Mouse (Mus musculus) hindbrain, postnatal 0 days (tissue): Measurements from ENCODE around the gene Olfr1358. TPM values are rescaled to one million over a fixed set of nuclear protein-coding genes. Genes with fewer than 3 reads are reported as not detected.

Source experiments
- ATAC-seq: fragments of 200-750 bp; cut with Nextera tagmentation; 2 replicates; pipeline ENCODE4 v1.8.0; 2017; ENCODE audit warnings: mild to moderate bottlenecking, moderate TSS enrichment, moderate library complexity
- DNase-seq: peaks from one replicate; pipeline ENCODE4 v3.0.0-alpha.2; 2015; ENCODE audit warnings: low spot score
- H3K27ac ChIP-seq: fragments of 300-500 bp; sonication (generic); 2 replicates; pipeline ENCODE4 v1.5.1; 2014; ENCODE audit warnings: mild to moderate bottlenecking
- H3K27me3 ChIP-seq: fragments of 300-500 bp; sonication (generic); 2 replicates; pipeline ENCODE4 v1.6.1; 2014; ENCODE audit warnings: low read length, mixed read lengths; ENCODE audit not compliant: insufficient read depth
- H3K36me3 ChIP-seq: fragments of 300-500 bp; sonication (generic); 2 replicates; pipeline ENCODE4 v1.6.1; 2014; ENCODE audit warnings: low read length, mixed read lengths; ENCODE audit not compliant: insufficient read depth
- H3K4me1 ChIP-seq: fragments of 300-500 bp; sonication (generic); 2 replicates; pipeline ENCODE4 v1.6.1; 2014; ENCODE audit warnings: antibody characterized with exemption, low read length, mixed read lengths; ENCODE audit not compliant: insufficient read depth
- H3K4me2 ChIP-seq: fragments of 300-500 bp; sonication (generic); 2 replicates; pipeline ENCODE4 v1.6.1; 2014; ENCODE audit warnings: low read depth, mild to moderate bottlenecking, low read length, moderate library complexity, mixed read lengths
- H3K4me3 ChIP-seq: fragments of 300-500 bp; sonication (generic); 2 replicates; pipeline ENCODE4 v1.5.1; 2014; ENCODE audit warnings: low read length
- H3K9ac ChIP-seq: fragments of 300-500 bp; sonication (generic); replicated peaks from 2 replicates; pipeline ENCODE4 v1.6.1; 2014; ENCODE audit warnings: mild to moderate bottlenecking, low read length, moderate library complexity, mixed read lengths
- H3K9me3 ChIP-seq: fragments of 300-500 bp; sonication (generic); 2 replicates; pipeline ENCODE4 v1.6.1; 2016; ENCODE audit warnings: low read length, mixed read lengths
- CTCF ChIP-seq: IDR thresholded peaks from 2 replicates; pipeline ENCODE4 v1.5.1; 2016; ENCODE audit warnings: antibody characterized with exemption, control low read depth, low read depth
- WGBS: fragments of 180-500 bp; shearing (Covaris S2); extraction: QIAGEN DNeasy Blood & Tissue Kit; methylation state at CpG from one replicate; pipeline ENCODE4 v1.1.7; 2014; 5-methylcytosine and 5-hydroxymethylcytosine counted together
- polyA plus RNA-seq: library from polyadenylated mRNA; unstranded; fragments of >200 nt; fragmentation: Nextera tagmentation; extraction: Ambion mirVana; gene quantifications from 2 replicates; pipeline ENCODE4 v1.2.1, GENCODE M21; 2015
- total RNA-seq: library from RNA; depleted of rRNA; stranded (reverse); fragments of >200 nt; gene quantifications from 2 replicates; pipeline ENCODE4 v1.2.3, GENCODE M21; 2014; rRNA removed

The Olfr1358 gene
- not detected in 2 replicates for total RNA-seq
- not detected in 2 replicates for polyA plus RNA-seq

- no peak for TF ChIP-seq CTCF
- Histone ChIP-seq H3K4me1 (no peaks in the 10 kb centered on the region), H3K27ac (no peak within 1 kb of the TSS), H3K27me3 (no peaks in the 10 kb centered on the region), H3K9ac (no peak within 1 kb of the TSS), H3K4me2 (no peak within 1 kb of the TSS), H3K4me3 (no peak within 1 kb of the TSS), H3K9me3 (no peaks in the 10 kb centered on the region), H3K36me3 (no peaks in the 10 kb centered on the region)
- DNase-seq (no peak), ATAC-seq (no peak)
These were observed at the start of gene Olfr1358 for GRCm38 (mm10) chr10:78517128-78517527. Gene Olfr1358 (plus strand): TSS chr10:78517428.

- no peak for ATAC-seq
- Histone ChIP-seq H3K4me1 (peaks cover 5% of the 10 kb centered on the region; the same call in 1 of the 2 replicates), H3K36me3 (no peaks in the 10 kb centered on the region), H3K4me2 (no peak overlapping the region), H3K27me3 (no peaks in the 10 kb centered on the region), H3K9me3 (no peaks in the 10 kb centered on the region), H3K9ac (no peak overlapping the region), H3K27ac (no peak overlapping the region; the same call in 1 of the 2 replicates), H3K4me3 (no peak overlapping the region)
- no peak for TF ChIP-seq CTCF
- peak; percentile 30 for DNase-seq
- WGBS: 40% methylated on average over 2 of the region's 2 CpGs
These were observed 49.4 kb upstream of the Olfr1358 start for GRCm38 (mm10) chr10:78467761-78468310.

- Histone ChIP-seq H3K4me2 (peak overlapping the region; percentile 40; the same call in 1 of the 2 replicates), H3K9ac (no peak overlapping the region), H3K4me1 (no peaks in the 10 kb centered on the region), H3K36me3 (no peaks in the 10 kb centered on the region), H3K27me3 (no peaks in the 10 kb centered on the region), H3K9me3 (no peaks in the 10 kb centered on the region), H3K4me3 (no peak overlapping the region), H3K27ac (peak overlapping the region; percentile 62; the same call in 1 of the 2 replicates)
- 17% methylated on average over 15 of the region's 15 CpGs for WGBS
- peak; percentile 75 for DNase-seq
- peak; percentile 89 for ATAC-seq
- TF ChIP-seq CTCF: no peak
These were observed 46.5 kb upstream of the Olfr1358 start for GRCm38 (mm10) chr10:78470582-78471313.

GRCm38 (mm10) chr10:78472046-78472445 lies 45.2 kb upstream of the Olfr1358 start:
- Histone ChIP-seq H3K36me3 (no peaks in the 10 kb centered on the region), H3K9ac (no peak overlapping the region), H3K9me3 (no peaks in the 10 kb centered on the region), H3K27ac (no peak overlapping the region), H3K4me3 (no peak overlapping the region), H3K4me2 (no peak overlapping the region), H3K27me3 (no peaks in the 10 kb centered on the region), H3K4me1 (no peaks in the 10 kb centered on the region)
- no peak for DNase-seq
- no peak for TF ChIP-seq CTCF
- 81% methylated on average over 3 of the region's 3 CpGs for WGBS
- ATAC-seq: no peak

GRCm38 (mm10) chr10:78473434-78473833 lies 43.8 kb upstream of the Olfr1358 start:
- Histone ChIP-seq H3K4me2 (no peak overlapping the region), H3K36me3 (no peaks in the 10 kb centered on the region), H3K27me3 (no peaks in the 10 kb centered on the region), H3K9ac (no peak overlapping the region), H3K9me3 (no peaks in the 10 kb centered on the region), H3K27ac (no peak overlapping the region), H3K4me1 (no peaks in the 10 kb centered on the region), H3K4me3 (no peak overlapping the region)
- DNase-seq (no peak), ATAC-seq (no peak)
- WGBS: 48% methylated on average over 5 of the region's 5 CpGs
- TF ChIP-seq CTCF: no peak

GRCm38 (mm10) chr10:78474759-78475158 lies 42.5 kb upstream of the Olfr1358 start:
- no peak for TF ChIP-seq CTCF
- Histone ChIP-seq H3K9me3 (no peaks in the 10 kb centered on the region), H3K27me3 (no peaks in the 10 kb centered on the region), H3K27ac (no peak overlapping the region), H3K9ac (no peak overlapping the region), H3K4me2 (no peak overlapping the region), H3K4me1 (no peaks in the 10 kb centered on the region), H3K4me3 (no peak overlapping the region), H3K36me3 (no peaks in the 10 kb centered on the region)
- DNase-seq (no peak), ATAC-seq (no peak)
- WGBS: 80% methylated on average over 8 of the region's 8 CpGs

GRCm38 (mm10) chr10:78476821-78477220 lies 40.4 kb upstream of the Olfr1358 start:
- Histone ChIP-seq H3K9me3 (no peaks in the 10 kb centered on the region), H3K4me2 (no peak overlapping the region), H3K4me1 (peaks cover 3% of the 10 kb centered on the region; the same call in 1 of the 2 replicates), H3K9ac (no peak overlapping the region), H3K27me3 (no peaks in the 10 kb centered on the region), H3K36me3 (no peaks in the 10 kb centered on the region), H3K27ac (no peak overlapping the region), H3K4me3 (no peak overlapping the region)
- ATAC-seq (no peak), DNase-seq (no peak)
- WGBS: 72% methylated on average over 4 of the region's 4 CpGs
- TF ChIP-seq CTCF: no peak
